Mouse (Mus musculus) midbrain, embryonic 15.5 days (tissue): ENCODE data around the gene Gm5346. TPM values are rescaled to one million over a fixed set of nuclear protein-coding genes. Genes with fewer than 3 reads are reported as not detected.
"Not testable (repeated sequence)": the region's sequence is repeated elsewhere in the genome, so short reads cannot be mapped to it uniquely, and the experiment has no call there.

ENCODE experiments used
- ATAC-seq: fragments of 200-750 bp; cut with Nextera tagmentation; replicated peaks from 2 replicates; pipeline ENCODE4 v1.8.0; 2017; ENCODE audit warnings: moderate TSS enrichment
- H3K27ac ChIP-seq: fragments of 300-500 bp; sonication (generic); 2 replicates; pipeline ENCODE4 v1.5.1; 2015; ENCODE audit warnings: mild to moderate bottlenecking, inconsistent platforms
- H3K27me3 ChIP-seq: fragments of 300-500 bp; sonication (generic); replicated peaks from 2 replicates; pipeline ENCODE4 v1.6.1; 2015; ENCODE audit warnings: inconsistent platforms
- H3K36me3 ChIP-seq: fragments of 300-500 bp; sonication (generic); replicated peaks from 2 replicates; pipeline ENCODE4 v1.6.1; 2015; ENCODE audit warnings: inconsistent platforms
- H3K4me1 ChIP-seq: fragments of 300-500 bp; sonication (generic); 2 replicates; pipeline ENCODE4 v1.6.1; 2015; ENCODE audit warnings: inconsistent platforms
- H3K4me2 ChIP-seq: fragments of 300-500 bp; sonication (generic); 2 replicates; pipeline ENCODE4 v1.6.1; 2015; ENCODE audit warnings: inconsistent platforms, mild to moderate bottlenecking, moderate library complexity
- H3K4me3 ChIP-seq: fragments of 300-500 bp; sonication (generic); 2 replicates; pipeline ENCODE4 v1.5.1; 2015; ENCODE audit warnings: mild to moderate bottlenecking, inconsistent platforms
- H3K9ac ChIP-seq: fragments of 300-500 bp; sonication (generic); 2 replicates; pipeline ENCODE4 v1.6.1; 2015; ENCODE audit warnings: mild to moderate bottlenecking, inconsistent platforms
- H3K9me3 ChIP-seq: fragments of 300-500 bp; sonication (generic); 2 replicates; pipeline ENCODE4 v1.6.1; 2016; ENCODE audit warnings: inconsistent platforms
- WGBS: fragments of 180-500 bp; shearing (Covaris S2); methylation state at CpG from one replicate; pipeline ENCODE4 v1.1.7; 2015; ENCODE audit warnings: mixed read lengths; 5-methylcytosine and 5-hydroxymethylcytosine counted together
- polyA plus RNA-seq: library from polyadenylated mRNA; unstranded; fragments of >200 nt; fragmentation: Nextera tagmentation; extraction: Ambion mirVana; gene quantifications from 2 replicates; pipeline ENCODE4 v1.2.1, GENCODE M21; 2015

The Gm5346 gene
- not detected in 2 replicates for polyA plus RNA-seq

DNA sequence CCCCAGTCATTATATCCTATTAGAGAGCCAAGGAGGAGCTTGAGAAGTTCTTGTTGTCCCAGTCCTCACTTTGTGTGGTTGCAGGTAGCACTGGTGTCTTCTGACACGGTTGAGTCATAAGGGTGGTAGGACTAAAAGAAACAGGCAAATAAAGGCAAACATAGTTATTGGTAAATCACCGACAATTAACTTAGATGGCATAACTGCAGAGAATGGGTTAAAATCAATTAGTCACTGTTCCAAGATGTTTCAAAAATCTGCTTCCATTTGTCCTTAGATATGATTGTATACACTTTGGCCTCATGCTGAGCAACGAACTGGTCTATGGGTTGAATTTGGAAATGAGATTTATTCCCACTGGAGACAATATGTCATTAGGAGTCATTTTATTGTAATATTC, at the start of gene Gm5346:
TSS of gene Gm5346 (minus strand) at position 101 of the 400 bp plus-strand sequence.
- Histone ChIP-seq H3K4me1 (no peaks in the 10 kb centered on the region), H3K9me3 (no peaks in the 10 kb centered on the region), H3K4me2 (no peak within 1 kb of the TSS), H3K27ac (no peak within 1 kb of the TSS), H3K27me3 (no peaks in the 10 kb centered on the region), H3K9ac (no peak within 1 kb of the TSS), H3K4me3 (no peak within 1 kb of the TSS), H3K36me3 (no peaks in the 10 kb centered on the region)
- ATAC-seq = no peak
- 90% methylated on average over 3 of the region's 3 CpGs for WGBS

DNA sequence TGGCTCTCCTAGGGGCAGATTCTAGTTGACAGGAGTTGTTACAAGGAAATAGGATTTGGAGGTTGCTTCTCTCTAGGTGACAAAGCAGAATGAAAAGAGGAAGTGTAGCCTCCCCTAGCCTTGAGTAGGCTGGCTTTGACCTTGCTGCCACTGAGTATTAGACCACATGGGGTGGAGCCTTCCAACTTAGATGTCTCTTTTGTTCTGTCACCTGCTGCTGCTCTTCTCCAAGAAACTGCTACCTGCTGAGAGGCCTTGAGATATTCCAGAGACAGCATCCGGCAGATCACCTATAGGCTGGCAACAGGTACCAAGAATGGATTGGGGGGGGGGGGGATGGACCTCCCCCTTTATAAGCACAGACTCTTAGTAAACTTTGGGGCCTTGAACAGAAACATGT, 11.0 kb downstream of the Gm5346 start:
- ATAC-seq = no peak
- H3K4me1 ChIP-seq = no peaks in the 10 kb centered on the region
- H3K9me3 ChIP-seq = no peaks in the 10 kb centered on the region
- WGBS = 90% methylated on average over 1 of the region's 1 CpGs
- H3K4me2 ChIP-seq = no peak overlapping the region
- no peaks in the 10 kb centered on the region for H3K27me3 ChIP-seq
- no peak overlapping the region for H3K9ac ChIP-seq
- no peak overlapping the region for H3K27ac ChIP-seq
- no peaks in the 10 kb centered on the region for H3K36me3 ChIP-seq
- no peak overlapping the region for H3K4me3 ChIP-seq

DNA sequence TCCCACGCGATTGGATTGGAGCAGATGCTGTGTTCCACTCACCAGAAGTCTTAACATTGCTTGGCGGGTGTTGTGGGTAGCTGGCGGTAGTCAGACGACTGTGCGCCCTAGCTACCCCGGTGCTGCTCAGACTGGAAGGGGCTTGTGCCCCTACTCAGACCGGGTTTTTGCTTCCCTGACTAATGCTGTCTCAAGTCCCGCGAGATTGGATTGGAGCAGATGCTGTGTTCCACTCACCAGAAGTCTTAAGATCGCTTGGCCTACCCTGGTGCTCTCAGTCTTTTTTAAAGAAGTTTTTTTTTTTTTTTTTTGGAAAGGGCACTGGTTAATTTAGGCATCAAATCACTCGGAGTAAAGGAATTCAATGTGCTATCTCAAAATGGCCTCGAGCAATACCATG, 23.4 kb downstream of the Gm5346 start:
- not testable (repeated sequence) for H3K27ac ChIP-seq, H3K27me3 ChIP-seq, H3K4me1 ChIP-seq, H3K4me3 ChIP-seq, H3K9me3 ChIP-seq, H3K36me3 ChIP-seq, H3K4me2 ChIP-seq, H3K9ac ChIP-seq, ATAC-seq
- 87% methylated on average over 13 of the region's 13 CpGs for WGBS

DNA sequence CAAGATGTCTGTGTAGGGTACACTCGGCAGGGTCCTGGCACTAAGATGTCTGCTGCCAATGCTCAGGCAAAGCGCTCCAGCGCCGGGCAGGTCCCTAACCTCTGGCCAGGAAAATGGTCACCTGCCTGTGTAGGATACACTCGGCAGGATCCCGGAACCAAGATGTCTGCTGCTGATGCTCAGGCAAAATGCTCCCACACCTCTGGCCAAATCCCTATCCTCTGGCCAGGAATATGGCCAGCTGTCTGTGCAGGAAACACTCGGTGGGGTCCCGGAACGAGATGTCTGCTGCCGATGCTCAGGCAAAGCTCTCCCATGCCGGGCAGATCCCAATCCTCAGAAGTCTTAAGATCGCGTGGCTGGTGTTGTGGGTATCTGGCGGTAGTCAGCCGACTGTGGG, 23.9 kb downstream of the Gm5346 start:
- not testable (repeated sequence) for H3K4me1 ChIP-seq, H3K4me3 ChIP-seq, ATAC-seq, H3K27me3 ChIP-seq, H3K9me3 ChIP-seq, H3K27ac ChIP-seq, H3K36me3 ChIP-seq, H3K9ac ChIP-seq, H3K4me2 ChIP-seq
- 95% methylated on average over 15 of the region's 15 CpGs for WGBS

DNA sequence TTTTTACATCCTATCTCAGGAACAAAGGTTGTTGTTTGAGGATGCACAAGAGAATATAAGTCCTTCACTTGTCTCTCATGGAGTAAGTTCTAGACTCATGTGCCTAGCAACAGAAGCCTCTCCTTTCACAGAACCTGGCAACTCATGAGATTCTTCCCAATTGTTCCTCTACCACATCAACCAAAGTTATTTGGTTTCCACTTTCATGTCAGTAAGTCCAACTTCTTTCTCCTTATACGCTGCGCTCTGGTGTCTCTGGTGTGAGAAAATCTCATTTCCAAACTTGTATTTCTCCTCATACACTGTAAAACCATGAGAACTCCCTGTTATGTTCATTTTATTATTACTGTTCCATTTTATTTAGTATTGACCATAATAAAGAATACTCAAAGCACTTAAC, 50.5 kb downstream of the Gm5346 start, which contains the start of gene Adam26a:
TSS of gene Adam26a (minus strand) at position 101 of the 400 bp plus-strand sequence.
- H3K27me3 ChIP-seq, H3K9ac ChIP-seq, H3K27ac ChIP-seq, ATAC-seq, H3K9me3 ChIP-seq, H3K36me3 ChIP-seq, H3K4me2 ChIP-seq, H3K4me3 ChIP-seq, H3K4me1 ChIP-seq: not testable (repeated sequence)
- WGBS = 94% methylated on average over 2 of the region's 2 CpGs

Other genes starting within 250 kb of the Gm5346 start
- gene Adam26b, start 99.2 kb downstream of the Gm5346 start, polyA plus RNA-seq = not detected in 2 replicates
- not detected in 2 replicates for gene Adam26a, start 50.6 kb downstream of the Gm5346 start, polyA plus RNA-seq
- gene Adam34, start 82.8 kb upstream of the Gm5346 start, polyA plus RNA-seq = not detected in 2 replicates